Mouse (Mus musculus): ENCODE measurements around the gene Kcnk6.

The Kcnk6 gene

GRCm38 (mm10) chr7:29232247-29233013 is at the start of gene Kcnk6:
Gene Kcnk6, minus strand, starts transcription at chr7:29232515.
- DNase-seq (ENCODE audit: low read depth, low spot score): no peak

- DNase-seq (ENCODE audit: low read depth, low spot score): no peak
Measured at GRCm38 (mm10) chr7:29281201-29282073, 49.1 kb upstream of the Kcnk6 start, which contains the start of gene Spint2. Gene Spint2, minus strand, starts transcription at chr7:29281912.

GRCm38 (mm10) chr7:29280801-29281200 is 48.5 kb upstream of the Kcnk6 start:
- DNase-seq (ENCODE audit: low read depth, low spot score): no peak

- no peak for DNase-seq (ENCODE audit: low read depth, low spot score)
Measured at GRCm38 (mm10) chr7:29279924-29280323, 47.6 kb upstream of the Kcnk6 start.

GRCm38 (mm10) chr7:29279261-29279660 is 46.9 kb upstream of the Kcnk6 start:
- DNase-seq (ENCODE audit: low read depth, low spot score): no peak

GRCm38 (mm10) chr7:29277510-29277909 is 45.2 kb upstream of the Kcnk6 start:
- no peak for DNase-seq (ENCODE audit: low read depth, low spot score)

- DNase-seq (ENCODE audit: low read depth, low spot score): no peak
Measured at GRCm38 (mm10) chr7:29276715-29277114, 44.4 kb upstream of the Kcnk6 start.

- no peak for DNase-seq (ENCODE audit: low read depth, low spot score)
Measured at GRCm38 (mm10) chr7:29271687-29272465, 39.6 kb upstream of the Kcnk6 start.

- no peak for DNase-seq (ENCODE audit: low read depth, low spot score)
Measured at GRCm38 (mm10) chr7:29270445-29270844, 38.1 kb upstream of the Kcnk6 start.

- DNase-seq (ENCODE audit: low read depth, low spot score): no peak
Measured at GRCm38 (mm10) chr7:29266931-29267330, 34.6 kb upstream of the Kcnk6 start.

- no peak for DNase-seq (ENCODE audit: low read depth, low spot score)
Measured at GRCm38 (mm10) chr7:29265636-29266035, 33.3 kb upstream of the Kcnk6 start.

GRCm38 (mm10) chr7:29263831-29264230 is 31.5 kb upstream of the Kcnk6 start:
- DNase-seq (ENCODE audit: low read depth, low spot score): no peak

- DNase-seq (ENCODE audit: low read depth, low spot score): no peak
Measured at GRCm38 (mm10) chr7:29262151-29262550, 29.8 kb upstream of the Kcnk6 start.

- no peak for DNase-seq (ENCODE audit: low read depth, low spot score)
Measured at GRCm38 (mm10) chr7:29259781-29260730, 27.7 kb upstream of the Kcnk6 start.

GRCm38 (mm10) chr7:29257368-29257767 is 25.1 kb upstream of the Kcnk6 start:
- no peak for DNase-seq (ENCODE audit: low read depth, low spot score)

- no peak for DNase-seq (ENCODE audit: low read depth, low spot score)
Measured at GRCm38 (mm10) chr7:29255875-29256274, 23.6 kb upstream of the Kcnk6 start.

- no peak for DNase-seq (ENCODE audit: low read depth, low spot score)
Measured at GRCm38 (mm10) chr7:29253842-29254241, 21.5 kb upstream of the Kcnk6 start.

- no peak for DNase-seq (ENCODE audit: low read depth, low spot score)
Measured at GRCm38 (mm10) chr7:29251166-29251565, 18.9 kb upstream of the Kcnk6 start.

GRCm38 (mm10) chr7:29248261-29248841 is 16.0 kb upstream of the Kcnk6 start, which contains the start of gene 2200002D01Rik:
Gene 2200002D01Rik, minus strand, starts transcription at chr7:29248466.
- DNase-seq (ENCODE audit: low read depth, low spot score): no peak

- no peak for DNase-seq (ENCODE audit: low read depth, low spot score)
Measured at GRCm38 (mm10) chr7:29247706-29248105, 15.4 kb upstream of the Kcnk6 start.
